Mouse (Mus musculus) liver, postnatal 0 days (tissue): ENCODE results near the gene Klhl26. TPM values are rescaled to one million over a fixed set of nuclear protein-coding genes. Genes with fewer than 3 reads are reported as not detected.

Experiments used
- ATAC-seq: fragments of 200-750 bp; cut with Nextera tagmentation; 2 replicates; pipeline ENCODE4 v1.8.0; 2017; ENCODE audit warnings: mild to moderate bottlenecking, moderate library complexity
- DNase-seq: peaks from one replicate; pipeline ENCODE4 v3.0.0-alpha.2; 2016
- H3K27ac ChIP-seq: fragments of 300-500 bp; sonication (generic); 2 replicates; pipeline ENCODE4 v1.5.1; 2014; ENCODE audit warnings: antibody characterized with exemption, moderate library complexity, mild to moderate bottlenecking, low read depth
- H3K27me3 ChIP-seq: fragments of 300-500 bp; sonication (generic); 2 replicates; pipeline ENCODE4 v1.6.1; 2014; ENCODE audit warnings: low read length, control low read depth, mixed read lengths; ENCODE audit not compliant: insufficient read depth
- H3K36me3 ChIP-seq: fragments of 300-500 bp; sonication (generic); replicated peaks from 2 replicates; pipeline ENCODE4 v1.6.1; 2014; ENCODE audit warnings: mild to moderate bottlenecking, control low read depth, low read length, moderate library complexity, mixed read lengths; ENCODE audit not compliant: insufficient read depth
- H3K4me1 ChIP-seq: fragments of 300-500 bp; sonication (generic); 2 replicates; pipeline ENCODE4 v1.6.1; 2014; ENCODE audit warnings: antibody characterized with exemption, mild to moderate bottlenecking, control low read depth; ENCODE audit not compliant: insufficient read depth
- H3K4me2 ChIP-seq: fragments of 300-500 bp; sonication (generic); 2 replicates; pipeline ENCODE4 v1.6.1; 2014; ENCODE audit warnings: low read depth, mild to moderate bottlenecking, low read length, moderate library complexity, mixed read lengths
- H3K4me3 ChIP-seq: fragments of 300-500 bp; sonication (generic); 2 replicates; pipeline ENCODE4 v1.5.1; 2014; ENCODE audit warnings: low read depth, low read length
- H3K9ac ChIP-seq: fragments of 300-500 bp; sonication (generic); replicated peaks from 2 replicates; pipeline ENCODE4 v1.6.1; 2014; ENCODE audit warnings: mild to moderate bottlenecking, moderate library complexity
- H3K9me3 ChIP-seq: fragments of 300-500 bp; sonication (generic); 2 replicates; pipeline ENCODE4 v1.6.1; 2016; ENCODE audit warnings: mild to moderate bottlenecking, control low read depth, low read length, mixed read lengths
- CTCF ChIP-seq: sonication (generic); IDR thresholded peaks from 2 replicates; pipeline ENCODE4 v1.5.1; 2016; ENCODE audit warnings: antibody characterized with exemption, low read depth
- EP300 ChIP-seq: IDR thresholded peaks from 2 replicates; pipeline ENCODE4 v1.6.1; 2016; ENCODE audit warnings: antibody characterized with exemption, low read depth, mild to moderate bottlenecking
- WGBS: fragments of 180-500 bp; shearing (Covaris S2); extraction: QIAGEN DNeasy Blood & Tissue Kit; methylation state at CpG from one replicate; pipeline ENCODE4 v1.1.7; 2014; ENCODE audit not compliant: insufficient replicate concordance; 5-methylcytosine and 5-hydroxymethylcytosine counted together
- polyA plus RNA-seq: library from polyadenylated mRNA; unstranded; fragments of >200 nt; fragmentation: Nextera tagmentation; extraction: Ambion mirVana; gene quantifications from 2 replicates; pipeline ENCODE4 v1.2.1, GENCODE M21; 2015

Klhl26 gene
- polyA plus RNA-seq, 1 experiment from 2014 or later, result 5.4 TPM

DNA sequence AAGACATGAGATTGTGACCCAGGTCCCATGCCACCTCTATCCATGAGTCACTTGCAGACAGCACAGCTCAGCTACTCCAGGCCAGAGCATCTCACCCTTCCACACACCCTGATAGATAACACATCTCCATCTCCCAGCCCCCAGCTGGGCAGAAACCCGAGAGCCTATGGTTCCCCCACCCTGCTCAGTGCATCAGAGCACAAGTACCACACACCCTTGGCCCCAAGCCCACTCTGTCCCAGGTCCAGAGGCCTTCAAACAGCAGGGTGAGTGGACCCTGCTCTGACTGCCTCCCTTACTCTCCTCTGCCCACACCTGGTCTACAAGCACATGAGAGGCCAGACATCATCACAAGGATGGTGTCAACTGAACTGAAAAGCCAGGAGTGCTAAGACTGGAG, 8.9 kb downstream of the Klhl26 start:
- 35% methylated on average over 1 of the region's 1 CpGs for WGBS
- DNase-seq (no peak), ATAC-seq (peak; percentile 11; the same call in 1 of the 2 replicates)
- H3K27me3 ChIP-seq, result no peaks in the 10 kb centered on the region
- H3K9ac ChIP-seq, result no peak overlapping the region
- no peaks in the 10 kb centered on the region for H3K9me3 ChIP-seq
- H3K4me3 ChIP-seq, result no peak overlapping the region
- H3K4me1 ChIP-seq, result peaks cover 29% of the 10 kb centered on the region
- TF ChIP-seq EP300 (no peak), CTCF (no peak)
- no peak overlapping the region for H3K4me2 ChIP-seq
- peak overlapping the region; percentile 56 for H3K27ac ChIP-seq
- no peaks in the 10 kb centered on the region for H3K36me3 ChIP-seq

DNA sequence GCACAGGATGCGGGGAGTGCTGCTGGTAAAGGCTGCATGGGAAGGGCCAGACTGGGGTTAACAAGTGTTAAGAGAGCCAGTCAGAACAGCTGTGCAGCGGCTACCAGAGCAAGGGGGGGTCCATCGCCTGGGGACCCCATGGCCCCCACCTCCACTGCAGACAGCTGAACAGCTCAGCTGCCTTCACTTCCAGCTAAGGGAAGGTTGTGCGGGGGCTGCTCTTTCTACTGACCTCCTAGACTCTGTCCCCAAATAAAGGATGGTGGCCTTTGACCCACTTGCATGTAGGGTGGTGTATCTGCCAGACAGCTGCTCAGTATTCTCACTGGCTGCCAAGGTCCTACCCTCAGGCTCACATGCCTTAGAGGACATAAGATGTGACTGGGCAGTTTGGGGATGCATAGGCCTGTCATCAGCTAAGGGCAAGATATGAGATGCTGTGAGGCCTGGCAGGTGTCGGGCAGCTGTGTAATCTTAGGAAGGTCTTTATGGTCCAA, 9.5 kb downstream of the Klhl26 start:
- no peaks in the 10 kb centered on the region for H3K9me3 ChIP-seq
- H3K36me3 ChIP-seq, result no peaks in the 10 kb centered on the region
- TF ChIP-seq CTCF (no peak), EP300 (no peak)
- no peak overlapping the region for H3K4me3 ChIP-seq
- H3K9ac ChIP-seq, result no peak overlapping the region
- no peak overlapping the region; the same call in 1 of the 2 replicates for H3K4me2 ChIP-seq
- ATAC-seq (peak; percentile 59), DNase-seq (no peak)
- WGBS, result 73% methylated on average over 5 of the region's 5 CpGs
- peaks cover 29% of the 10 kb centered on the region for H3K4me1 ChIP-seq
- H3K27ac ChIP-seq, result peak overlapping the region; percentile 56
- H3K27me3 ChIP-seq, result no peaks in the 10 kb centered on the region

DNA sequence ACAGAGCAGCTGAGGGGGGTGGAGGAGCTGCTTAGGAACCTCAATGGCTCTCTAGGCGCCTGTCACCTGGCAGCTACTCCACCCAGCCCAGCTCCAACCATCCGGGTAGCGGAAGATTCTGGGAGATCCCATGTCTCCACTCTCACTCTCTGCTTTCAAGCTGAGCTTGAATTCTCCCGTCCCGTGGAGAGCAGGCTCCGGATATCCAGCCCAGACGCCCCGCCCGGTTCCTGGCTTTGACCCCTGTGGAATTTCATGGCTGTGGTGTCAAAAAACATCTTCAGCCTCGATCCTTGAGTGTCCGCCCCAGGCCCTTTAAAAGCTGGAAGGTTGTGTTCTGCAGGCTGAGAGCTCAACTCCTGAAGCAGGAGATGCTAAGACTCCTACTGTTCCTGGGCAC, 10.0 kb downstream of the Klhl26 start:
- WGBS, result 77% methylated on average over 11 of the region's 11 CpGs
- Histone ChIP-seq H3K9me3 (no peaks in the 10 kb centered on the region), H3K9ac (no peak overlapping the region), H3K4me1 (peaks cover 29% of the 10 kb centered on the region), H3K36me3 (no peaks in the 10 kb centered on the region), H3K4me3 (no peak overlapping the region), H3K27me3 (no peaks in the 10 kb centered on the region), H3K27ac (no peak overlapping the region), H3K4me2 (no peak overlapping the region; the same call in 1 of the 2 replicates)
- DNase-seq (no peak), ATAC-seq (no peak)
- TF ChIP-seq CTCF (no peak), EP300 (no peak)

DNA sequence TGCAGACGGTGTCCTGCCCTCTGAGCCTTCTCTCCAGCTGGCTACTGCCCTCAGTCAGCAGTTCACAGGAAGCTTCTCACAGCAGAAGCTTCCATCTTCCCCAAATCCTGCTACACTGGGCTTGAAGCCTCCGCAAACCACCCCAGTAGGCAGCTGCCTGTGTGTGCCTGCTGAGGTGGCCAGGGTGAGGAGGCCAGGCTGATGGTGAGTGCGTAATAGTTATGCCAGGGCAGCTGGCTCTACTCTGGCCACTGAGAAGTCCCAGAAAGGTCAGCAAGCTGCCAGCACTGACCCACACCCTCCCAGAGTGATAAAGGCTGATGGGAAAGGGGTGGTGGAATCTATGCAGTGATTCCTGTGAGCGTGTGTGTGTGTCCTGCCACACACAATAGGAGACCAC, 10.5 kb downstream of the Klhl26 start:
- ATAC-seq (no peak), DNase-seq (no peak)
- no peak overlapping the region for H3K4me2 ChIP-seq
- H3K4me3 ChIP-seq, result no peak overlapping the region
- no peak overlapping the region for H3K27ac ChIP-seq
- TF ChIP-seq CTCF (no peak), EP300 (no peak)
- H3K9ac ChIP-seq, result no peak overlapping the region
- no peaks in the 10 kb centered on the region for H3K27me3 ChIP-seq
- H3K36me3 ChIP-seq, result no peaks in the 10 kb centered on the region
- H3K4me1 ChIP-seq, result peaks cover 29% of the 10 kb centered on the region
- 87% methylated on average over 4 of the region's 4 CpGs for WGBS
- no peaks in the 10 kb centered on the region for H3K9me3 ChIP-seq

DNA sequence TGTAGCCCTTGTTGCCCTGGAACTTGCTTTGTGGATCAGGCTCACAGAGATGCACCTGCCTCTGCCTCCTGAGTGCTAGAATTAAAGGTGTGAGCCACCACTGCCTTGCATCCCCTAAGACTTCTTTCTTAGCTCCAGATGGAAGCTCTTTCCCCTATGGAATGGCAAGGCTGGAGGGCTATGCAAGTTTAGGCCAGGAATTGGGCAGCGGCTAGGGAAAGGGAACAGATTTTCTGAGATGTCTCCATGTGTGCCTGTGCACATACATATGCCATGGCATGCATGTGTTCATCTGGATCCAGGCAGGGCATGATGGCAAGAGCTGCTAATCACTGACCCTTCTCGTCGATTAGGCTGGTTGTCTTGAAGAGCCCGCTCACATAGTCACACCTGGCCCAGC, 11.1 kb downstream of the Klhl26 start:
- DNase-seq (no peak), ATAC-seq (no peak)
- H3K27ac ChIP-seq, result no peak overlapping the region
- no peaks in the 10 kb centered on the region for H3K36me3 ChIP-seq
- no peak overlapping the region for H3K4me3 ChIP-seq
- WGBS, result 91% methylated on average over 4 of the region's 4 CpGs
- H3K27me3 ChIP-seq, result no peaks in the 10 kb centered on the region
- H3K9ac ChIP-seq, result no peak overlapping the region
- no peak for TF ChIP-seq EP300
- no peak for TF ChIP-seq CTCF
- H3K4me2 ChIP-seq, result no peak overlapping the region
- peaks cover 29% of the 10 kb centered on the region for H3K4me1 ChIP-seq
- H3K9me3 ChIP-seq, result no peaks in the 10 kb centered on the region

DNA sequence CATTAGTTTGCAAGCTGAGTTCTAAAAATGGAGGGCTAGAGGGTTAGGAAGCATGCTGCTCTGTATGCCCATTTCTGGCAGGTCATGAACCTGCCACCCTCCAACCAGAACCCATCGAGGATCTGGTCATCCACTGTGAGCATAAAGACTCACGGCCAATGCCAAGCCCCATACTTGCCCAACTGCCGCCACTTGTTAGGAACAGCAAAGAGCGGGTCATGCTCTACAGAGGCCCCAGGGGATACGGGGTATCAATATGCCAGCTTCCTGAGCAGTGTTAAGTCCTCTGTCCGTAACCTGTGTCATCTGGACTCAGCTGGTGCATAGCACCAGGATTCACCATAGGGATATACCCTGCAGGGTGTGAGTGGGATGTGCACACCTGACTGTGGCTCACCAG, 12.6 kb downstream of the Klhl26 start:
- H3K4me1 ChIP-seq, result peaks cover 25% of the 10 kb centered on the region
- DNase-seq (no peak), ATAC-seq (no peak)
- H3K9ac ChIP-seq, result no peak overlapping the region
- TF ChIP-seq CTCF (no peak), EP300 (no peak)
- no peak overlapping the region for H3K4me2 ChIP-seq
- 89% methylated on average over 6 of the region's 6 CpGs for WGBS
- H3K27ac ChIP-seq, result no peak overlapping the region
- no peak overlapping the region for H3K4me3 ChIP-seq
- H3K9me3 ChIP-seq, result no peaks in the 10 kb centered on the region
- no peaks in the 10 kb centered on the region for H3K27me3 ChIP-seq
- no peaks in the 10 kb centered on the region for H3K36me3 ChIP-seq

DNA sequence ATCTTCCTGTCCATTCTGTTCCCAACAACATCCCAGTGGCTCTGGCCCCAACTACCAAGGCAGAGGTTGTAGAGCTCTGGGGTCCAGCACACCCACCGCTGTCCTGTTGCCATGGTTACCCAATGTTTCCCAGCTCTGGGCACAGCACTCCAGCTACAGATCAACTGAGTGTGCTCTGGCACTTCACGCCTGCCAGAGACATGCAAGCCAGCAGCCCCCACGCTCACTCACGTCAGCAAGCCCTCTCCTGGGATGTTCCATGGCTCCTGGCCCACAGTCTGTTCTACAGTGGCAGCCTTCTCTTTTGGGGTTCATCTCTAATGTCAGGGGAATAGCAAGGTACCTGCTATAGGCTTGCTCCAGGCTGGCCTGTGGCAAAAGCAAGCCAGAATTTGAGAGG, 13.5 kb downstream of the Klhl26 start:
- no peak overlapping the region for H3K9ac ChIP-seq
- 89% methylated on average over 4 of the region's 4 CpGs for WGBS
- H3K36me3 ChIP-seq, result no peaks in the 10 kb centered on the region
- H3K27ac ChIP-seq, result no peak overlapping the region
- H3K4me2 ChIP-seq, result no peak overlapping the region
- H3K4me3 ChIP-seq, result no peak overlapping the region
- no peaks in the 10 kb centered on the region for H3K27me3 ChIP-seq
- peaks cover 16% of the 10 kb centered on the region for H3K4me1 ChIP-seq
- TF ChIP-seq EP300, result no peak
- TF ChIP-seq CTCF, result no peak
- DNase-seq, result no peak
- no peaks in the 10 kb centered on the region for H3K9me3 ChIP-seq
- ATAC-seq, result no peak
